Mouse (Mus musculus): ENCODE data around the gene Sh3gl1.
"Not testable (repeated sequence)": the region's sequence is repeated elsewhere in the genome, so short reads cannot be mapped to it uniquely, and the experiment has no call there.

Gene Sh3gl1

DNA sequence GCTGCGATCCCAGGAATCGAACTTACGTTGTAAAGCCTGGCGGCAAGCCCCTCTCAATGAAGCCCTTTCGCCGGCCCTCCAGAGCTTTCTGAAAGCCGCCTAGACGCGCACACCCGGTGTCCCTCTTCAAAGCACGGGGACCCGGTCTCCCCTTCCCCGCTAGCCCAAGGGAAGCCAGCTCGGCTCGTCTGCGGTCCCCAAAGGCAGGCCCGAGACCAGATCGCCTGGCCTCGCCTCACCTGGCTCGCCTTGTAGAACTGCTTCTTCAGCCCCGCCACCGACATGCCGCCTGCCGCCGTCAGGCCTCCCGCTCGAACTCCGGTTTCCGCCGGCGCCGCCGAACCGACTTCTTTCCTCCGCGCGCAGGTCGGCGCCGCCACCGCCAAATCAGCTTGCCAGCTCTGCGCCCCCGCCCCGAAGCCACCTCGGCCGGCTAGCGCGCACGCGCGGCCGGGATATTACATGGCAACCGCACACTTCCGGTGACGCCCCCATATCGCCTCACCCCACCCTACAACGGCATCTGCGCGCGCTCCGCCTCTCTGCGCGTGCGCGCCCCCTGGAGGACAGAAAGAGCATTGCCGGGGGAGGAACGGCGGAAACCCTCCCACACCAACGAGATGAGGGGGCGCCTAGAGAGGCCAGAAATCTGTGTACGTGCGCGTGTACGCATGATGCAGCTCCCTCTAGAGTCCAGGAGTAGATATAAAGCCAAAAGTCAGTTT, at the start of gene Sh3gl1:
TSS of gene Sh3gl1 (minus strand) at position 460 of the 725 bp plus-strand sequence.
- peak; percentile 99 for DNase-seq (ENCODE audit: low spot score in 2 of 2)

DNA sequence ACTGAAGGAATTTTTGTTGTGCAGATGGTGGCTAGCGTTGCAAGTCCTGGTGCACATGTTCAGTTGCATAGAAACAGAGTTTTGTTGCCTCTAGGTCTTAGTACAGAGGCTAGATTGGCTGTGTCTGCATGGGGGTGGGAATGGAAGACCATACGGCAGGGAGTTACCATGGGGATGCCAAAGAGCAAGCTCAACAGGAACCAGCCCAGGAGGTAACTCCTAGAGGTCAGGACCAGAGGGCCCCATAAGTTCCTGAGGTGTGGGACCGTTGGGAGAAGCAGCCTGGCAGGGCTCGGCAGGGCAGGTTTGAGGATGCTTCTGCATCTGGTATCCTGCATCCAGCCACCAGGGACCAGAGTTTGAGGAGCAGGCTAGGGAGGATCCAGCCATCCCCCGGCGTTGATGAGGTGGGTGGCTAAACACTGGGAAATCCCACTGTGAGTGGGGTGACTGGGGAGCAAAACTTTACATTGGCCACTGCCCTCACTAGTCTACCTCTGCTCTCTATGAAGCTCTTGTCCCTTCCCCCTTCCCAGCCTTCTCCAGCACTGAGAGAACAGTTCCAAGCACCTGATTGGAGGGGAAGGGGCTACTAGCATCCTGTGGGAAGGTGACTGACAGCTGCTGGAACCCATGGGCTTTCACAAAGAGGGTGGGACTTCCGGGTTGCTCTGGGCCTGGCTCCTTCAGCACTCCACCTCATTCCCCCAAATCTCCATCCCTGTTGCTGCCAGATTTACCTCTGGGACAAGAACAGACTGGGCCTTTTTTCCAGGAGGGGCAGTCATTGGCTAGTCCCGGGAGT, 44.5 kb upstream of the Sh3gl1 start:
- DNase-seq (ENCODE audit: low spot score in 2 of 2): no peak

DNA sequence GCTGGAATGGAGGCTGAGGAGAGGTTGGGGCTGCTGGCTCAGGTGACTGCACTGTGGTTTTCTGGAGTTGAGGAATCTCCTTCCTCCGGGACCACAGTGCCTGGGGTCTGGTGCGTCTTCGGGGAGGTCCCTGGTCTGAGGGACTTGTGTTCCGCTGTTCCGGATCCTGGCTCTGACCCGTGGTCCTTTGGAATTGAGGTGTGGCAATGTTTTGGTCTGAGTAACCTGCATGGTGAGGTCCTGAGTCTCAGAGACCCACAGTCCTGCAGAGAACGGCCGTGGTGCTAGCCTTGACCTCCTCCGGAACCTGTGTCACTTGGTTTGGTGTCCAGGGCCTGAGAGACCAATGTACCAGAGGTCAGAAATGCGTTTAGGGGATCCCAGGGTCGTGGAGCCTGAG, 43.5 kb upstream of the Sh3gl1 start:
- no peak for DNase-seq (ENCODE audit: low spot score in 2 of 2)

DNA sequence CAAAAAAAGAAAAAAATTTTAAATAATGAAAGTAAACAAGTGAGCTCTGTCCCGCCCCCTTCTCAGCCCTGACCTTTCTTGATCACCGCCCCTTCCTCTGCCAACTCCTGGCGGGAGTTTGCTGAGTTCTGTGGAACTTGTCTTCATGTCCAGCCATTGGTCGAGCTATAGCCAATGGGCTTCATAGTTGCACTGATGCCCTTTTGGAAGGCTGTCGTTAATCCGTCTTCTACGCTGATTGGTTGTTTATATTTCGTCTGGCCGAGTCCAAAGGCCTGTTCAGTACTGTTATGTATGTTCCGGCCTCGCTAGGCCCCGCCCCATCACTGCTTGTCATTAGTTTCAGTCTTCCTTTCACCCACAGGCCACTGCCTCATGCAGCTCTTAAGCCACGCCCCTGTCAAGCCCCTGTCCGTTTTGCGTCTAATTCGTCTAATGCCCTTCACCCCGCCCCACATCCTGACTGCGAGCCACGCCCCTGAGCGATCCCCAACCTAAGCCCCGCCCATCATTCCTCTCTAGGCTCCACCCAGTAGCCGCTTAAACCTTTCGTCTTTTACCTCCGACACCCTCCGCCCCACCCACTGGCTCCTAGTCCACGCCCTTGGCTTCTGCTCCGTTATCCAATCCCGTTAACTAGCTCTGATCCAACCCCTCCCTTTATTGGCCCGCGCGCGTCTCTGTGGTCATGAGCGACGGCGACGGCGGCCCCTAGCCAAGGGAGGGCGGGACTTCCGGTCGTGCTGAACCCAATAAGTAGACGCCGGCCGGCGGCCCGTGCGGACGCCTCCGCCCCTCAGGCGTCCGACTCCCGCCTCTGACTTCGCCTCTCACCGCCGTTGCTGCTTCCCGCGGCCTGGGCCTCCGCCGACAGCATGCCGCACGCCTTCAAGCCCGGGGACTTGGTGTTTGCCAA, 42.7 kb upstream of the Sh3gl1 start, which contains the start of gene Hdgfl2:
TSS of gene Hdgfl2 (plus strand) at position 755 of the 916 bp plus-strand sequence.
- peak; percentile 99 to 100 for DNase-seq (ENCODE audit: low spot score in 2 of 2)

DNA sequence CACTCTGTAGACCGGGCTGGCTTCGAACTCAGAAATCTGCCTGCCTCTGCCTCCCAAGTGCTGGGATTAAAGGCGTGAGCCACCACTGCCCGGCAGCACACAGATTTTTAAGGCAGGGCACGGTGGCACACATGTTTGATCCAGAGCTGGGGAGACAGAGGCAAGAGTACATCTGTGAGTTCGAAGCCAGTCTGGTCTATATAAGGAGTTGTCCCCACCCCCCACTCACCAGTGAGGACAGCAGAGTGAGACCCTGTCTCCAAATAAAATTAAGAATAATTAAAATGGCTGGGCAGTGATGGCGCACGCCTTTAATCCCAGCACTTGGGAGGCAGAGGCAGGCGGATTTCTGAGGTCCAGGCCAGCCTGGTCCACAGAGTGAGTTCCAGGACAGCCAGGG, 41.9 kb upstream of the Sh3gl1 start:
- peak in 1 of 2 experiments; percentile 28 for DNase-seq (ENCODE audit: low spot score in 2 of 2)

DNA sequence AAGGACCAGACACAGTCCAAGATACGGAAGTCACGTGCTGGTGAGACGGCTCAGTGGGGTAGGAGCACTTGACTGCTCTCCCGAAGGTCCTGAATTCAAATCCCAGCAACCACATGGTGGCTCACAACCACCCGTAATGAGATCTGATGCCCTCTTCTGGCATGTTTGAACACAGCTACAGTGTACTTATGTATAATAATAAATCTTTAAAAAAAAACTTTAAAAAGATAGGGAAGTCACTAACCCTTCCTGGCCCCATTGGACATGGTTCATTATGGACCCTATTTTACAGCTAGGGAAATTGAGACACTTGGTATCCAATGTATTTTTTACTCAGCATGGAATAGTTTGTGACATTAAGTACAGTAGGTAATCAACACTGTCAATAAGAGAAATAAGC, 41.1 kb upstream of the Sh3gl1 start:
- no peak for DNase-seq (ENCODE audit: low spot score in 2 of 2)

DNA sequence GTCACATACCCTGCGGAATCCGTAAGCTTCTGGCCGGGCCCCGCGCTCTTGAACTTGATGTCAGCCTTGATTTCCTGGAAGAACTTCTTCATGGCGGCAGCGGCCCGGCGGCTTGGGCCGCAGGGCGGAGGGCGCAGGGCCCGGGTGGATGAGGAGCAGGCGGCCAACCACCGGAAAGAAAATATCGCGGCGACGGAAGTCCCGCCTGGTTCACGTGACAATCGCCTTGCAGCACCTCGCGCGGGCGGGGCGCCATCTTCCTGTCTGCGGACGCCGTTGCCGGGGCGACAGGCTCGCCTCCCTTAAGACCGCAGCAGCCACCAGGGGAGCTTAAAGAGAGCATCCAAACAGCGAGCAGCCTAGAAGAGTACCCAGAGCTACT, 38.4 kb upstream of the Sh3gl1 start, which contains the start of gene Ubxn6:
TSS of gene Ubxn6 (minus strand) at position 202 of the 382 bp plus-strand sequence.
- peak; percentile 85 to 98 for DNase-seq (ENCODE audit: low spot score in 2 of 2)

DNA sequence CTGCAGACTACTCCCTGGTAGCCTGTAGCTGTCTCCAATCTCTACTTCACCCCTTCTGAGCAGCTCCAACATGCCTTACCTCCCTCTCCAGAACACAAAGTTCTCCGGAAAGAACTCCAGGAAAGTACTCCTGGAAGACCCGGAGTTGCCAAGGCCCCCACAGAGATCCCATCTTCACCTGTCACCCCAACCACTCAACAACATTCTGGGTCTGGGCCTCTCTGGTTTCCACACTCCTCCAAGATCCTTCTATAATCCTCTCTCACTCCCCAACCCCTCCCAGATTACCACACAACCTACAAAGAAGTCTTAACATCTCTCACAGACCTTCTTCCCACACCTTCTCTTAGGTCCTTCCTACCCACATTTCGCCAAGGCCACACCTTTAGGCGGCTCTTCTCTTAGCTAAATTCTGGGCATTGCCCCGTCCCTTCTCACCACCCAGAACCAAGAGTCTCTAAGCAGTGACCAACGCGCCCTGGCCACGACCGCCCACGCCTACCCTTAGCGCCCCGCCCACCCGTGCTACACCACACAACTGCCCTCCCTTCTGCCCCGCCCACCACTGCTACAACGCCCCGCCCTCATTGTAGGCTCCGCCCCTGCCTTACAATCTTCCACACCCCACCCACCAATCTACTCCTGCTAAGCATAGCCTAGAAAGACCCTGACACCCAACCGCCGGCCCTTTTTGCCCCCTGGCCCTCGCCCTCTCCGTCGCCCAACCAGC, 37.8 kb upstream of the Sh3gl1 start:
- peak; percentile 76 to 92 for DNase-seq (ENCODE audit: low spot score in 2 of 2)

DNA sequence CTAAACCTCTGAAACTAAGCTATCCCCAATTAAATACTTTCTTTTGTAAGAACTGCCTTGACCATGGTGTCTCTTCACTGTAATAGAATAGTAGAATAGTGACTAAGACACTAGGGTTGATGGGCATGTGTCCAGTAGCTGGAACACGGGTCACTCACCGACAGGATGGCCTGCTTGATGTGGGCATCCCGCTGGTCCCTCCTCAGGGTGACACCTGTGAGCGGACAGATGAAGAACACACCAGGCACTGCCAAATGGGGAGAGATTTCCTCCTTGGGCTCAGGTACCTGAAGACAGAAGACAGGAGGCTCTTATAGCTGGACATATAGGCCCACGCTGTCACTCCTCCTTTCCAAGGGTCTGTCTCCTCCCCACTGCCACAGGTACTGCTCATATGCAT, 35.8 kb upstream of the Sh3gl1 start:
- DNase-seq (ENCODE audit: low spot score in 2 of 2): no peak

DNA sequence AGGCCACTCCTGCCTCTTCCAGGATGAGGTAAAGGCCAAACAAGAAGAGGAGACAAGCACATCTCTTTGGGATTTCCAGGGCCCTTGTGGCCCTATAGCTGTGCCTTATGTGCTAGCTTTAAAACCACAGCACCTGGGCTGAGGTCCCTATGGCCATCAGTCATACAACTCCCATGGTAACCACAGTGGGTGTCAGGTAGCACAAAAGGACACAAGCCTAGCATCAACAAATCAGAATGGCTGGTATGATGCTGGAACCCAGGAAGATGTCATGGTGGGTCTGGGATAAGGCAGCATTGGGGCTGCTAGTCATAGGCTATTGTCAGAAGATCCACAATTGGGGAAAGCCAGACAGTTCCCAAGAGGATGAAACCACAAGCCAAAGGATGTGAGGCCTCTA, 34.7 kb upstream of the Sh3gl1 start:
- DNase-seq (ENCODE audit: low spot score in 2 of 2): no peak

DNA sequence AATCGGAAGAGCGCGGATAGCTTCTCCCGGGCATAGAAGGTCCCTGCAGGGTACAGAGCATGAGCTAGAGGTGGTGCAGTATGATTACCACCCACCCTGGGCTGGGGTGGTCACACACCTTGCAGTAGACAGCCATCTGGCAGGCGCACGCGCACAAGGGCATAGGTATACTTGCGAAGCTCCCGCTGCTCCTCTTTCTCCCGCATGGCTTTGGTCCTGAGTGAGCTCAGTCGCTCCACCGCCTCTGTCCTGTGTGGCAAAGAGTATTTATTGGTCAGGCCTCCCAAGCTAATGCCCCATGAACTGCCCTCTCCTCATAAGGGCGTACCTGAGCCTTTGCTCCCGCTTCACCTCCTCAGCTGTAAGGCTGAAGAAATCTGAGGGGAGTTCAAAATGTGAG, 32.6 kb upstream of the Sh3gl1 start:
- DNase-seq (ENCODE audit: low spot score in 2 of 2): no peak

DNA sequence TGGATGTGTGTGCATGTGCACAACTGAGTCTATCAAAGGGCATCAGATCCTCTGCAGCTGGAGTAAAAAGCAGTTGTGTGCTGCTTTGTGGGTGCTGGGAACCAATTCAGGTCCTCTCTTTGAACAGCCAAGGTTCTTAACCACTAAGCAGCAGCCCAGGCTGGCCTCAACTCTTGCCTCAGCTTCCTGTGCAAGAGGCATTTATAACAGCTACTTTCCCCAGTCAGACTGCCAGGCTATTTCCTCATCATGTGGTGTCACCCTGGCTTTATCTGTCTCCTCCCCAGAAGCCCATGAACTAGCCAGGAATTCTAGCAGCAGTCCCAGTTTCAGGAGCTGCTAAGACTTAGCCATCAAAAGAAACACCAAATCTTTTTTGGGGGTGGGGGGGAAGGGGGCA, 30.0 kb upstream of the Sh3gl1 start:
- no peak for DNase-seq (ENCODE audit: low spot score in 2 of 2)

DNA sequence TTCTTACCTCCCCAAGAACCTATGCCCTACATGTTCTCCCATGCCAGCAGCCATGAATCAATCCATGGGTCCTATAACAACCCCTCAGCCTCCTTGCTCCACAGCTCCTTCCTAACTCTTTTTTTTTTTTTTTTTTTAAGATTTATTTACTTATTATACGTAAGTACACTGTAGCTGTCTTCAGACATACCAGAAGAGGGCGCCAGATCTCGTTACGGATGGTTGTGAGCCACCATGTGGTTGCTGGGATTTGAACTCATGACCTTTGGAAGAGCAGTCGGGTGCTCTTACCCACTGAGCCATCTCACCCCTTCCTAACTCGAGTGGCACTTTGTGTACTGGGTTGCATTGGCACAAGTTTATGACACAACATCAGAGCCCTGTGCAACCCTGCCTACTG, 29.3 kb upstream of the Sh3gl1 start:
- not testable (repeated sequence) for DNase-seq (ENCODE audit: low spot score in 2 of 2)

DNA sequence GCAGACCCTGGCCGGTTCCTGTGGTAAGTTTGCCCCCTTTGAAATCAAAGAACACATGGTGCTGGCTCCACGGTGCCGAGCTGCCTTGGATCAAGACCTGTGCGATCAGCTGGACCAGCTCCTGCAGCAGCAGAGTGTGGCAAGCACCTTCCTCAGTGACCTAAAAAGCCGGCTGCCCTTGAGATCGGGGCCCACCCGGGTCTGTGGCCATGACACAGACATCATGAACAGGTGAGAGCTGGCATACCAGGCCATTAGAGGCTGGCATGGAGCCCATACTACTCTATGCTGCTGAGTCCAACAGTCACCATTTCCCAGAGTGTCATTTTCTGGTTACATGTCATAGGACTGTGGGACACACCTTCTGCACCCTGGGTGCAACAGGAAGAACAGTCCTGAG, 25.6 kb upstream of the Sh3gl1 start:
- no peak for DNase-seq (ENCODE audit: low spot score in 2 of 2)

DNA sequence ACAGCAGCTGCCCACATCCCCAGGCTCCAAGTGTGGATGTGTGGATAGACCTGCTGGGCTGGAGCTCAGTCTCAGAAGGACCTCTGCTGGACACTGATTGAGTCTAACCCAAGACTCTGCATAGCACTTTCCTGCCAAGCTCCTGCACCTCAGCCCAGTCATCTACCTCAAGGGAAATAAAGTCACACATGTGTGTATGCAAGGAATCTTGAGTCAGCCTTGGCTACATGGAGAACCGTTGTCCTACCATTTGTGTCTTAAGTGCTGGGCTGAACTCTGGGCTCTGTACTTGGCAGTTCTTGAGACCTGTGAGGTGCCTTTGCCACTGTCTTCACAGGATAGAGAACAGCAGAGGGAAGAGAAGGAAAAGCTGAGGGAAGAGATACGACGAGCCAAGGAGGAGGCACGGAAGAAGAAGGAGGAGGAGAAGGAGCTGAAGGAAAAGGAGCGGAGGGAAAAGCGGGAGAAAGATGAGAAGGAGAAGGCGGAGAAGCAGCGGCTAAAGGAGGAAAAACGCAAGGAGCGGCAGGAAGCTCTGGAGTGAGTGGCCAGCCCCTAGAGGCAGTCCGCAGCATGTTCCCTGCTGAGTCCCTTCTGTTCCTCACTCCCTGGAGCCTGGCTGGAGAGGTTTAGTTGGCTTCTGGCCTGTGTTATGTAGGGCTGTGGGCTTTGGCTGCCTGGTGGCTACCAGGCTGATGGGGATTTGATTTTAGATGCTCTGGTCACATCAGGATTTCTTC, 21.1 kb upstream of the Sh3gl1 start:
- DNase-seq (ENCODE audit: low spot score in 2 of 2): no peak

DNA sequence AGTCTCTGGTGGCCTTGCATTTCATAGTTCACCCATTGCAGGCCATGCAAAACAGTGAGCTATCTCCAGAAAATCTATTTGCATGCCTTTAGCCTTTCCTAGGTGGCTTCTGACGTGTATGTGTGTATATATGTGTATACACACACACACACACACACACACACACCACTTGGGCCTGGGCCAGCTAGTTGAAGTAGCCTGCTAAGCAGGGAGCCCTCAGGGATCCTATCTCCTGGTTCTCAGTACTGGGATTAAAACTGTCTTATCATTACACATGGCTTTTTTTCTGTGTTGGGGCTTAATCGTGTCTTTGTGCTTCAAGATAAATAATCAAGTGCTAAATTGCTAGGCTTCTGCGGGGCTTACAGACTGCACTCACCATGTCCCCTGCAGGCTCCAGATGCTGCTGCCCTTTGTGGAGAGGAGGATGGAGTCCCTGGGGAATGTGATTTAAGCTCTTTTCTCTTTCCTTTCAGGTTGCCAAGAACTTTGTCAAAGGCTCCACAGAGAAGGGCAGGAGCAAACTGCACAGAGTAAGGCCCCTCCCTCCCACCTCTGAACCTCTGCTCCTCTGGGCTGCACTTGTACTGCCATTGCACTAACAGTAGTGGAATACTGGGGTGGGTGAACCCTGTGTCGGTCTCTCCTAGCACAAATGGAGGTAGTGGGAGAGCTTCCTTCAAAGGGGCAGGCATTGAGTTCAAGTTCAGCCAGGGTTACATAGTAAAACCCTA, 19.7 kb upstream of the Sh3gl1 start:
- no peak for DNase-seq (ENCODE audit: low spot score in 2 of 2)

DNA sequence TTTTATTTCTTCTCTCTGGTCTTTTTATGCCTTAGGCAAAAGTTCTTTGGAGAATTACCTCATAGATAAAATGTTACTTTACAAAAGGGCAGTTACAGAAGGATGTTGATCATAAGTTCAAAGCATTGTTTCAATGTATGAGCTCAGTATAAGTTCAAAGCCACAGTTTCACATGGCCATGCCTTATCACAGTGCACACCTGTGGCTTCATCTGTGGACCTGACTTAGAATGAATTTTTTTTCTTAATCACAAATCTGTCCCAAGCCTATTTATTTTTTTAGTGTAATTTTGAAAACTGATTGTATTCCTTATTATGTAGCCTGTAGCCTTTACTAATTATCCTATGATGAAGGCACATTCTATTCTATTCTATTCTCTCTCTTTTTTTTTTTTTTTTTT, 18.5 kb upstream of the Sh3gl1 start:
- no peak for DNase-seq (ENCODE audit: low spot score in 2 of 2)

DNA sequence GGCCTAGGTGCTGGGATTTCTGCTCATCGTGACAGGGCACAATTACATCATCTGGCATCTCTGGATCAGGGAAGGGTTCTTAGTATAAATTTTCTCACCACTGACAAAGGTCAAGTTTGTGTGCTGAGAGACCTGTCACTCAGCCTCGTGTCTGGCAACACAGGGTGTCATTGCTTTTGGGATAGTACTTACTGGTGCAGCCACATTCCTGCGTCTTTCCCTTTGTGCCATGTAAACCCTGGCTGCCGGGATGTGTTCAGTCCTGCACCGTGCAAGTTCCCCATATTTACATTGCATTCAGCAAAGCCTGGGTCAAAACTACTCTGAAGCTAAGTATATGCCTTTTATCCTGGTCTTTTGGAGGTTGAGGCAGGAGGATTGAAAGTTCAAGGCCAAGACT, 14.9 kb upstream of the Sh3gl1 start:
- no peak for DNase-seq (ENCODE audit: low spot score in 2 of 2)

DNA sequence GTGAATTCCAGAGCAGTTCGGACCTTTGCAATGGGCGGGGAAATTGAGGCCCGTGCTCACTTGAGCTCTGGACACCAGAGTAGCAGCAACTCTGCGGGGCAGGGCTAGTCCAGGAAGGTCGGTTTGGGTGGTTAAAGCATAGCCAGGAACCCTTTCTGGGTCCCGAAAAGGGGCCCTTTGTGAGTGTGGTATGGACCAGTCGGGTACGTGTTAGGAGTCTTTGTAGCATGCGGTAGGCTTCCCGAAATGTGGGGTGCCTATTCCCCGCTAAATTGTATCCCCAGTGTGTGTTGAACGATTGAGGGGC, 4.4 kb upstream of the Sh3gl1 start:
- DNase-seq (ENCODE audit: low spot score in 2 of 2): peak in 1 of 2 experiments; percentile 43

All from spleen, postnatal 10 days (tissue).